Mouse (Mus musculus): ENCODE measurements around the gene Smtnl1. TPM values are rescaled to one million over a fixed set of nuclear protein-coding genes. Genes with fewer than 3 reads are reported as not detected.

Smtnl1 gene
- total and polyA plus RNA-seq, 3 experiments = not detected

GRCm38 (mm10) chr2:84774751-84775150, 47.7 kb downstream of the Smtnl1 start (continued):
- TF ChIP-seq TAL1 (IDR thresholded peaks at IDR 0.05; ENCODE audit: low read length) (no peak), MEF2A (IDR thresholded peaks at IDR 0.05; ENCODE audit: extremely low read depth, insufficient replicate concordance, low read depth, low read length, poor library complexity, severe bottlenecking) (no peak), UBTF (IDR thresholded peaks at IDR 0.05; ENCODE audit: borderline replicate concordance, insufficient read depth, low read depth, low read length) (no peak)

GRCm38 (mm10) chr2:84773195-84773594, 49.3 kb downstream of the Smtnl1 start:
- Histone ChIP-seq H3K4me1 (ENCODE audit: control insufficient read depth in 1 of 2, insufficient read depth in 2 of 2, low read length in 2 of 2) (no peaks in the 10 kb centered on the region), H3K79me2 (ENCODE audit: control insufficient read depth, insufficient read depth, low read length, poor library complexity) (no peaks in the 10 kb centered on the region), H3K36me3 (ENCODE audit: control insufficient read depth in 1 of 2, insufficient read depth in 2 of 2, low read length in 2 of 2) (no peaks in the 10 kb centered on the region), H3K9ac (ENCODE audit: control insufficient read depth, low read depth, low read length, poor library complexity, severe bottlenecking) (no peak overlapping the region), H3K4me3 (ENCODE audit: control insufficient read depth in 1 of 2, insufficient read depth in 1 of 2, low read depth in 2 of 2, low read length in 2 of 2) (no peak overlapping the region), H3K27ac (ENCODE audit: control insufficient read depth, low read depth, low read length) (no peak overlapping the region), H3K9me3 (replicated peaks; ENCODE audit: insufficient read depth, low read length) (no peaks in the 10 kb centered on the region), H3K27me3 (ENCODE audit: control insufficient read depth in 1 of 2, insufficient read depth in 2 of 2, low read length in 2 of 2) (peaks cover 18 to 37% of the 10 kb centered on the region in 2 experiments)
- no peak for TF ChIP-seq RAD21 (IDR thresholded peaks at IDR 0.05; ENCODE audit: low read depth, low read length)
- TF ChIP-seq MAX (IDR thresholded peaks at IDR 0.05; ENCODE audit: low read length) = no peak
- no peak for TF ChIP-seq CTCF (IDR thresholded peaks at IDR 0.05 in 2 of 3, conservative IDR thresholded peaks at IDR 0.05 in 1 of 3; ENCODE audit: control insufficient read depth in 1 of 3, insufficient read depth in 1 of 3, low read depth in 2 of 3, low read length in 3 of 3, poor library complexity in 1 of 3, severe bottlenecking in 1 of 3)
- no peak for DNase-seq (ENCODE audit: low read depth, low spot score)

- H3K9me3 ChIP-seq (replicated peaks; ENCODE audit: insufficient read depth, low read length) = no peaks in the 10 kb centered on the region
- H3K79me2 ChIP-seq (ENCODE audit: control insufficient read depth, insufficient read depth, low read length, poor library complexity) = no peaks in the 10 kb centered on the region
- no peaks in the 10 kb centered on the region for H3K36me3 ChIP-seq (ENCODE audit: control insufficient read depth in 1 of 2, insufficient read depth in 2 of 2, low read length in 2 of 2)
- DNase-seq (ENCODE audit: low read depth, low spot score) = no peak
- H3K27ac ChIP-seq (ENCODE audit: control insufficient read depth, low read depth, low read length) = no peak overlapping the region
- no peak overlapping the region for H3K4me3 ChIP-seq (ENCODE audit: control insufficient read depth in 1 of 2, insufficient read depth in 1 of 2, low read depth in 2 of 2, low read length in 2 of 2)
- no peaks in the 10 kb centered on the region for H3K4me1 ChIP-seq (ENCODE audit: control insufficient read depth in 1 of 2, insufficient read depth in 2 of 2, low read length in 2 of 2)
- no peak overlapping the region for H3K9ac ChIP-seq (ENCODE audit: control insufficient read depth, low read depth, low read length, poor library complexity, severe bottlenecking)
- H3K27me3 ChIP-seq (ENCODE audit: control insufficient read depth in 1 of 2, insufficient read depth in 2 of 2, low read length in 2 of 2) = peaks cover 15 to 37% of the 10 kb centered on the region in 2 experiments
- no peak for TF ChIP-seq GABPA (IDR thresholded peaks at IDR 0.05; ENCODE audit: low read depth, low read length)
- TF ChIP-seq POLR2A (IDR thresholded peaks at IDR 0.05; ENCODE audit: control insufficient read depth in 1 of 2, insufficient read depth in 1 of 2, low read depth in 1 of 2, low read length in 2 of 2, poor library complexity in 1 of 2) = no peak
- TF ChIP-seq MYC (IDR thresholded peaks at IDR 0.05; ENCODE audit: low read depth, low read length) = no peak
- no peak for TF ChIP-seq SMC3 (IDR thresholded peaks at IDR 0.05; ENCODE audit: low read depth, low read length)
These were observed 50.0 kb downstream of the Smtnl1 start for GRCm38 (mm10) chr2:84772454-84772853.

- H3K79me2 ChIP-seq (ENCODE audit: control insufficient read depth, insufficient read depth, low read length, poor library complexity) = no peaks in the 10 kb centered on the region
- DNase-seq (ENCODE audit: low read depth, low spot score) = no peak
- no peak overlapping the region for H3K9ac ChIP-seq (ENCODE audit: control insufficient read depth, low read depth, low read length, poor library complexity, severe bottlenecking)
- H3K9me3 ChIP-seq (replicated peaks; ENCODE audit: insufficient read depth, low read length) = no peaks in the 10 kb centered on the region
- peaks cover 9 to 36% of the 10 kb centered on the region in 2 experiments for H3K27me3 ChIP-seq (ENCODE audit: control insufficient read depth in 1 of 2, insufficient read depth in 2 of 2, low read length in 2 of 2)
- H3K4me3 ChIP-seq (ENCODE audit: control insufficient read depth in 1 of 2, insufficient read depth in 1 of 2, low read depth in 2 of 2, low read length in 2 of 2) = no peak overlapping the region
- no peaks in the 10 kb centered on the region for H3K36me3 ChIP-seq (ENCODE audit: control insufficient read depth in 1 of 2, insufficient read depth in 2 of 2, low read length in 2 of 2)
- H3K4me1 ChIP-seq (ENCODE audit: control insufficient read depth in 1 of 2, insufficient read depth in 2 of 2, low read length in 2 of 2) = no peaks in the 10 kb centered on the region
- no peak overlapping the region for H3K27ac ChIP-seq (ENCODE audit: control insufficient read depth, low read depth, low read length)
- no peak for TF ChIP-seq BHLHE40 (IDR thresholded peaks at IDR 0.05; ENCODE audit: borderline replicate concordance, low read depth, low read length)
- no peak for TF ChIP-seq GABPA (IDR thresholded peaks at IDR 0.05; ENCODE audit: low read depth, low read length)
- no peak for TF ChIP-seq MYC (IDR thresholded peaks at IDR 0.05; ENCODE audit: low read depth, low read length)
- no peak for TF ChIP-seq NRF1 (IDR thresholded peaks at IDR 0.05; ENCODE audit: insufficient read depth, low read depth, low read length, poor library complexity, severe bottlenecking)
- no peak for TF ChIP-seq CHD1 (IDR thresholded peaks at IDR 0.05; ENCODE audit: low read depth, low read length)
- no peak for TF ChIP-seq ETS1 (IDR thresholded peaks at IDR 0.05; ENCODE audit: low read depth, low read length)
- no peak for TF ChIP-seq ELF1 (IDR thresholded peaks at IDR 0.05; ENCODE audit: low read depth, low read length)
- no peak for TF ChIP-seq ZNF384 (IDR thresholded peaks at IDR 0.05; ENCODE audit: low read depth, low read length)
- no peak for TF ChIP-seq RCOR1 (IDR thresholded peaks at IDR 0.05; ENCODE audit: low read depth, low read length)
- TF ChIP-seq TBP (IDR thresholded peaks at IDR 0.05; ENCODE audit: low read depth, low read length) = no peak
- TF ChIP-seq CHD2 (IDR thresholded peaks at IDR 0.05; ENCODE audit: low read length) = no peak
- no peak for TF ChIP-seq E2F4 (IDR thresholded peaks at IDR 0.05; ENCODE audit: borderline replicate concordance, low read depth, low read length)
- TF ChIP-seq USF2 (IDR thresholded peaks at IDR 0.05; ENCODE audit: borderline replicate concordance in 1 of 2, insufficient read depth in 1 of 2, low read depth in 1 of 2, low read length in 2 of 2) = no peak
- no peak for TF ChIP-seq CTCF (IDR thresholded peaks at IDR 0.05 in 2 of 3, conservative IDR thresholded peaks at IDR 0.05 in 1 of 3; ENCODE audit: control insufficient read depth in 1 of 3, insufficient read depth in 1 of 3, low read depth in 2 of 3, low read length in 3 of 3, poor library complexity in 1 of 3, severe bottlenecking in 1 of 3)
- TF ChIP-seq EP300 (IDR thresholded peaks at IDR 0.05; ENCODE audit: low read depth in 1 of 2, low read length in 2 of 2) = no peak
- no peak for TF ChIP-seq JUND (IDR thresholded peaks at IDR 0.05; ENCODE audit: low read depth, low read length)
These were observed 52.0 kb downstream of the Smtnl1 start for GRCm38 (mm10) chr2:84770501-84770900.

Data from MEL (cell line).